Mouse (Mus musculus): ENCODE measurements around the gene Tmprss9. TPM values are rescaled to one million over a fixed set of nuclear protein-coding genes. Genes with fewer than 3 reads are reported as not detected.

Tmprss9 gene
- polyA plus RNA-seq (2015; fragmentation: Nextera tagmentation; extraction: Ambion mirVana): 0.12 TPM in 2 replicates

DNA sequence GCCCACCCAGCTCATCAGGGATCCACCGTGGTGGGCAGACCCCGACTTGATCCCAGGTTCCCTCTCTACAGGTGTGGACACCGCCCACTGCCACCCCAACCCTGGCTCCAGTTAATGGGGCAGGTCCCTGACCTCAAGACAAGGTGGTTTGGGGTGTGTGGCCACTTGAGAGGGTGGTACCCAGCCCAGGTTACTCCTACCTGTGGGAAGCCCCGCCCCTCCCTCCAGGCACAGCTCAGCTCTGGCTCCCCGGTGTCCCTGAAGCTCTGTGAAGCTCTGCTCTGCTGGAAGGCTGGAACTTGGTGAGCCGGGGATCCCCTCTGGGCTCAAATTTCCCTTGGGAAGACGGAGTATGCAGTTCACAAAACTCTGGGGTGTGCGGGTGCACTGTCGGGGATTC is at the start of gene Tmprss9:
TSS of gene Tmprss9 (plus strand) at position 268 of the 400 bp plus-strand sequence.
- H3K4me1 ChIP-seq (ENCODE audit: insufficient read depth): no peaks in the 10 kb centered on the region
- no peaks in the 10 kb centered on the region for H3K9me3 ChIP-seq (ENCODE audit: low read length)
- H3K4me3 ChIP-seq (ENCODE audit: low read depth, low read length): no peak within 1 kb of the TSS
- peaks cover 20% of the 10 kb centered on the region for H3K36me3 ChIP-seq (replicated peaks; ENCODE audit: insufficient read depth, low read length)
- TF ChIP-seq CTCF (IDR thresholded peaks at IDR 0.05; ENCODE audit: low read depth): no peak
- TF ChIP-seq EP300 (IDR thresholded peaks at IDR 0.05; ENCODE audit: low read depth): no peak
- peak; percentile 28; the same call in 1 of the 2 replicates for ATAC-seq
- peaks cover 2% of the 10 kb centered on the region; the same call in 1 of the 2 replicates for H3K27me3 ChIP-seq (ENCODE audit: insufficient read depth, low read length)
- H3K27ac ChIP-seq (ENCODE audit: low read depth): no peak within 1 kb of the TSS
- WGBS (ENCODE audit: insufficient replicate concordance): 30% methylated on average over 9 of the region's 9 CpGs
- DNase-seq: no peak
- no peak within 1 kb of the TSS; the same call in 1 of the 2 replicates for H3K9ac ChIP-seq (replicated peaks)
- no peak within 1 kb of the TSS for H3K4me2 ChIP-seq (ENCODE audit: low read depth, low read length)

- peaks cover 44% of the 10 kb centered on the region for H3K4me1 ChIP-seq (ENCODE audit: insufficient read depth)
- H3K36me3 ChIP-seq (replicated peaks; ENCODE audit: insufficient read depth, low read length): no peaks in the 10 kb centered on the region
- no peak overlapping the region for H3K9ac ChIP-seq (replicated peaks)
- 45% methylated on average over 2 of the region's 2 CpGs for WGBS (ENCODE audit: insufficient replicate concordance)
- H3K4me2 ChIP-seq (ENCODE audit: low read depth, low read length): no peak overlapping the region
- TF ChIP-seq EP300 (IDR thresholded peaks at IDR 0.05; ENCODE audit: low read depth) (no peak), CTCF (IDR thresholded peaks at IDR 0.05; ENCODE audit: low read depth) (peak; percentile 76)
- ATAC-seq (no peak), DNase-seq (no peak)
- H3K27me3 ChIP-seq (ENCODE audit: insufficient read depth, low read length): no peaks in the 10 kb centered on the region
- H3K4me3 ChIP-seq (ENCODE audit: low read depth, low read length): no peak overlapping the region
- H3K9me3 ChIP-seq (ENCODE audit: low read length): no peaks in the 10 kb centered on the region
- 0 out of 2 replicates have a peak overlapping the region, but pooled peaks have one; percentile 45 for H3K27ac ChIP-seq (ENCODE audit: low read depth)
Observed at GRCm38 (mm10) chr10:80821991-80822390, 49.7 kb upstream of the Tmprss9 start.

DNA sequence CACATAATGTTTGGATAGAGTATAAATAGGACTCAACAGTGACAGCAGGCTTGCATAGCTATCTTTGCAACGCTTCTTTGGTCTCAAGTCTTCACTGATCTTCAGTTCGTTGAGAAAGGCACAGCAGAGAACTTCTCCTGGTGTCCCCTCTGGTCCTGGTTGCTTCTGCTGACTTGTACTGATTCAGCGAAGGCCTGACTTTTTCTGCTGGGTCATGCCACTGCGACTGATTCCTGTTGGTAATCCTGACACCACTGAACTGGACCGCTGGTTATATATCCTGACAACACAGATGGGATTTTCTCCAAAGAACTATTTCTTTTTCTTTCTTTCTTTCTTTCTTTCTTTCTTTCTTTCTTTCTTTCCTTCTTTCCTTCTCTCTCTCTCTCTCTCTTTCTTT is 49.1 kb upstream of the Tmprss9 start:
- Histone ChIP-seq H3K36me3 (replicated peaks; ENCODE audit: insufficient read depth, low read length) (no peaks in the 10 kb centered on the region), H3K9me3 (ENCODE audit: low read length) (no peaks in the 10 kb centered on the region), H3K4me1 (ENCODE audit: insufficient read depth) (peaks cover 44% of the 10 kb centered on the region), H3K27ac (ENCODE audit: low read depth) (0 out of 2 replicates have a peak overlapping the region, but pooled peaks have one; percentile 45), H3K27me3 (ENCODE audit: insufficient read depth, low read length) (no peaks in the 10 kb centered on the region), H3K4me2 (ENCODE audit: low read depth, low read length) (no peak overlapping the region), H3K4me3 (ENCODE audit: low read depth, low read length) (no peak overlapping the region), H3K9ac (replicated peaks) (no peak overlapping the region)
- DNase-seq (no peak), ATAC-seq (no peak)
- 85% methylated on average over 5 of the region's 5 CpGs for WGBS (ENCODE audit: insufficient replicate concordance)
- TF ChIP-seq CTCF (IDR thresholded peaks at IDR 0.05; ENCODE audit: low read depth): no peak
- no peak for TF ChIP-seq EP300 (IDR thresholded peaks at IDR 0.05; ENCODE audit: low read depth)

DNA sequence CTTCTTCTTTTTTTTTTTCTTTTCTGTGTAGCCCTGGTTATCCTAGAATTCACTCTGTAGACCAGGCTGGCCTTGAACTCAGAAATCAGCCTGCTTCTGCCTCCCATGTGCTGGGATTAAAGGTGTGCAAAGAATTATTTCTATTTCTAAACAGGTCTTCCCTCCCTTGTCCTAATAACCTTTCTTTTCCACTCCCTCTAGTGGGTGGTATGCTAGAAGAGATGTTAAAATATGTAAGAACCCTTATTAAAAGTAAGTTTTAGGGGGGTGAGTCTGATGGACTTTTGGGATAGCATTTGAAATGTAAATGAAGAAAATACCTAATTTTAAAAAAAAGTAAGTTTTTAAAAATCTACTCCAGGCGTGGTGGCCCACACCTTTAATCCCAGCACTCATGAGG is 48.3 kb upstream of the Tmprss9 start:
- no peak overlapping the region for H3K9ac ChIP-seq (replicated peaks)
- H3K36me3 ChIP-seq (replicated peaks; ENCODE audit: insufficient read depth, low read length): peaks cover under 1% of the 10 kb centered on the region
- H3K4me2 ChIP-seq (ENCODE audit: low read depth, low read length): no peak overlapping the region
- peak; percentile 0; the same call in 1 of the 2 replicates for TF ChIP-seq CTCF (IDR thresholded peaks at IDR 0.05; ENCODE audit: low read depth)
- no peak for TF ChIP-seq EP300 (IDR thresholded peaks at IDR 0.05; ENCODE audit: low read depth)
- H3K9me3 ChIP-seq (ENCODE audit: low read length): no peaks in the 10 kb centered on the region
- H3K27ac ChIP-seq (ENCODE audit: low read depth): peak overlapping the region; percentile 85
- 78% methylated on average over 1 of the region's 1 CpGs for WGBS (ENCODE audit: insufficient replicate concordance)
- H3K27me3 ChIP-seq (ENCODE audit: insufficient read depth, low read length): no peaks in the 10 kb centered on the region
- ATAC-seq (no peak), DNase-seq (no peak)
- no peak overlapping the region for H3K4me3 ChIP-seq (ENCODE audit: low read depth, low read length)
- H3K4me1 ChIP-seq (ENCODE audit: insufficient read depth): peaks cover 49% of the 10 kb centered on the region

DNA sequence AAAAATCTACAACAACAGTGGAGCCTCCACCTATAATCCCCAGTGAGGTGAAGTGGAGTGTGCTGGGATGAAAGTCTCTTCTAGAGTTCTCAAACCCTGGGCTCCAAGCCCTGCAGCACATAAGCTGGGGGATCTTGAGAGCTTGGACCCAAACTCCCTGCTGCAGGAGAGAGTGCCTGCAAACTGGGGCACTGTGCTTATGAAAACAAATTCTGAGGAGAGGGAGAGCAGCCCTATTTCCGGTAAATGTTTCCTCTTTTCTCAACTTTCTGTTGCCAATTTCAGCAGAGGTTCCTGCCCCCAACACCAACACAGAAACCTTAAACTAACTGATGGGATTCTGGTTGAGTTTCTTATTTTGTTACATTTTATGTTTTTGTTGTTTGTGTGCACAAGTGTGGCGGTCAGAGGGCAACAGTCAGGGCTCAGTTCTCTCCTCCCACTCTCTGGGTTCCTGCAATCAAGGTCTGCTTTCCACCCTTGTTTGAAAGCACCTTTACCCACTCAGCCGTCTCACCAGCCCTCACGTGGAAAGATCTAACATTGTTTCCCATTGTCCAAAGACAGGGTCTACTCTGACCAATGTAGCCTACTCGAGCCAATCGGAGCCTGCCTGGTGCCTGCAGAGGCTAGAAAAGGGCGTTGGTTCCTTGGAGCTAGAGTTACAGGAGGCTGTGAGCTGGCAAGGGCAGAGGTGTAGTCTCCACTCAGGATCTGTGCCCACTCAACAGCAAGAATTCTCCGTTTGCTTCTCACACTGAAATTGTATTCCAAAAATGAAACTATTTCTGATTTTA is 47.6 kb upstream of the Tmprss9 start:
- Histone ChIP-seq H3K4me3 (ENCODE audit: low read depth, low read length) (no peak overlapping the region), H3K4me2 (ENCODE audit: low read depth, low read length) (peak overlapping the region; percentile 50), H3K36me3 (replicated peaks; ENCODE audit: insufficient read depth, low read length) (peaks cover 5% of the 10 kb centered on the region), H3K9ac (replicated peaks) (peak overlapping the region; percentile 44; the same call in 1 of the 2 replicates), H3K27ac (ENCODE audit: low read depth) (peak overlapping the region; percentile 85), H3K9me3 (ENCODE audit: low read length) (no peaks in the 10 kb centered on the region), H3K27me3 (ENCODE audit: insufficient read depth, low read length) (no peaks in the 10 kb centered on the region), H3K4me1 (ENCODE audit: insufficient read depth) (peaks cover 43% of the 10 kb centered on the region)
- DNase-seq (no peak), ATAC-seq (no peak)
- 24% methylated on average over 8 of the region's 8 CpGs for WGBS (ENCODE audit: insufficient replicate concordance)
- TF ChIP-seq CTCF (IDR thresholded peaks at IDR 0.05; ENCODE audit: low read depth): no peak

DNA sequence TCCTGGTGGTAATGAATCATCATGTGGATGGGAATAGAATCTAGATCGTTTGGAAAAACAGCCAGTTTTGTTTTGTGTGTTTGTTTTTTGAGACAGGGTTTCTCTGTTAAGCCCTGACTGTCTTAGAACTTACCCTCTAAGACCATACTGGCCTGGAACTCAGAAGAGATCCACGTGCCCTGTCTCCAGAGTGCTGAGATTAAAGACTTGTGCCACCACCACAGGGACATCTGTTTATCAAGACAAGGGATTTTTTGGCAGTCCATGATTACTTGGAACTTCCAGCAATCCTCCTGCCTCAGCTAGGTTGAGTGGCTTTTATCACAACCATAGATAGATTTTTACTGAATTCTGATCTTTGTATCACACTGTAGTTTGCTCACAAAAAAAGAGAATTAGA is 46.8 kb upstream of the Tmprss9 start:
- 46% methylated on average over 2 of the region's 2 CpGs for WGBS (ENCODE audit: insufficient replicate concordance)
- no peak for TF ChIP-seq EP300 (IDR thresholded peaks at IDR 0.05; ENCODE audit: low read depth)
- no peak for TF ChIP-seq CTCF (IDR thresholded peaks at IDR 0.05; ENCODE audit: low read depth)

More for the DNA sequence above, 46.8 kb upstream of the Tmprss9 start:
- Histone ChIP-seq H3K4me1 (ENCODE audit: insufficient read depth) (peaks cover 41% of the 10 kb centered on the region), H3K36me3 (replicated peaks; ENCODE audit: insufficient read depth, low read length) (peaks cover 13% of the 10 kb centered on the region), H3K27me3 (ENCODE audit: insufficient read depth, low read length) (no peaks in the 10 kb centered on the region), H3K4me3 (ENCODE audit: low read depth, low read length) (no peak overlapping the region), H3K9me3 (ENCODE audit: low read length) (no peaks in the 10 kb centered on the region), H3K4me2 (ENCODE audit: low read depth, low read length) (peak overlapping the region; percentile 50), H3K27ac (ENCODE audit: low read depth) (peak overlapping the region; percentile 85), H3K9ac (replicated peaks) (no peak overlapping the region)
- no peak for ATAC-seq
- no peak for DNase-seq
